Mouse (Mus musculus) thymus, postnatal 4 days (tissue): ENCODE measurements at regions not wholly inside any gene's neighbourhood (a gene's known extent, or its start where the extent isn't known, plus 50 kb on each side); places are given as distances from the start of the nearest gene placed in this dataset.

Source experiments
- DNase-seq: peaks from one replicate; pipeline ENCODE4 v3.0.0; 2021

DNA sequence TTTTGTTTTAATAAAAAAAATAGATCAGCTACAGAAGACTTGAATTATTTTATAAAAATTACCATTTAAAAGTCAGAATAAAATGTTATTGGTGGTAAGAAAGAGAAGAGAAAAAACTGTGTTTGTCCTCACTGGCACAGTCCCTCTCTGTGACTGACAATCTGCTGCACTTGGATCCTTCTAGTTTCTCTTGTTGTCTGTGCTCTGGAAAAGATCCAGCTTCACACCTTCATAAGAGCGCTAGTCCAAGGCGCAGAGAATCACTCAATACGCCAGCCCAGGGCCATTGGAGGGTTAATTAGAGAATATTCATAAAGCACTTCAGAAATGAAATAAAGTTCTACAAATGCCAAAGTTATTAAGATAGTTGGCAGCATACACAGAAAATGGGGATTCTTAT lies 153.8 kb downstream of the Lmbrd1 start:
- DNase-seq = no peak

DNA sequence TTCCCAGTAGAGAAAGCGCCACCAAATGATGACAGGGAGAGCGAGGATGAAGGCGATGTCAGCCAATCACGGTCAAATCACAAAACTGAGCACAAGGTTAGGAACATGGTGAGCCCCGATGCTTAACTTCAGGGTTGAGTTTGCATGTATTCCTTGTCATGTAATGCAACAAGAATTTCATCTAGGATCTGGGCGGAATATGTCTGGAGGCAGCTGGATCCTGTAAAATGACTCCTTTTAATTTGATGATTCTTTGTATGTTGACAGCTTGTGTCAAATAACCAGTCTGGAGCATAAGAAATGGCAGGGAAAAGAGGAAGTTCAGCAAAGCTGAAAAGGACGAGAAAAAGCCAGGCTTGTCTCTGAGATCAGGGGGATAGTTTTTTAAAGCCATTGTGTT lies 188.4 kb downstream of the Lmbrd1 start:
- DNase-seq = no peak

DNA sequence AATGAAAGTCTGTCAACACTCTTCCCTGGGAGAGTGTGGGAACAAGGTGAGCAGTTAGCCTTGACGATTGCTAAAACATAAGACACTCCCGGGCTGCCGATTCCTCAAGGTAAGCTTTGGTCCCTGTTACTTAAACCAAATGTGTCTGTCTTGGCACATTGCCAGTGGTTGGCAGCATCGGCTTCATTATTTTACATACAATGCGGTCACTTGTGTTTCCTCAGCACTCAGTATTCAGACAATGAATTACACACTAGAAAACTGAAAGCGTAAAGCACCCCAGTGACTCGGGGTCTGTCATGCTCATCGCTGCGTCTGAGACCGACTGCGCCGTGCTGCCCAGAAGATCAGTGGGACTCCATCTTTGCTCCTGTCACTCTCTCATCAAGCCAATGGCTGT lies 191.3 kb downstream of the Lmbrd1 start:
- DNase-seq = no peak

GRCm38 (mm10) chr1:24870685-24871417 lies 192.4 kb downstream of the Lmbrd1 start:
- no peak for DNase-seq

DNA sequence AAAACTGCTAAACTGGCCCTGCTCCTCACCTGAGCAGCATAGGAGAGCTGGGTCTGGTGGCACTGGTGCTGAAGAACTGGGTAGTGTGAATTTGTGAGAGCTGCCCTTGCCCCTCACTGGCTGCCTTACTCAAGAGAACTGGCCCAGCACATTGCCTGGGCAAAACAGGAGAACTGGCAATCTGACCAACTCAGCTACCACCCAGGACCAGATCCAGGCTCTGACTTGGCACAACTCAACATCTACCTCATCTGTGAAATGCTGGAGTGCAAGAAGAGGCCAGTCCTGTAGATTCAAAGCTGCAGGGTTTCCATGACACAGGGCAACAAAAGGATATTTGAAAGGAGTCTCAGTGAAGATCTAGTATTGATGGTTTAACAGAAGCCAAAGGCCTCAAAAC lies 198.6 kb downstream of the Lmbrd1 start:
- DNase-seq = no peak

DNA sequence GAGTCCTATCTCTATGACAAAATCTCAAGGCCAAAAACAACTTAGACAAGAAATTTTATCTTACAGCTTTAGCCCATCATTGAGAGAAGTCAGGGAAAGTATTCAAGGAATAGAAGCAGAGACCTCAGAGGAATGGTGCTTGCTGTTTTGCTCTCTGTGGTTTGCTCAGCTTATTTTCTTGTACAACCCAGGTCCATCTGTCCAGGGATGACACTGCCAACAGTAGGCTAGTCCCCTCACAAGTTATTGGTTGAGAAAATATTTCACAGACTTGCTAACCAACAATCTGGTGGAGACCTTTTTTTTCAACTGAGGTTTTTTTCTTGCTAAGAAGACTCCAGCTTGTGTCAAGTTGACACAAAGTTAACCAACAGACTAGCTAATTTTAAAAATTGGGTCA lies 205.2 kb downstream of the Lmbrd1 start:
- DNase-seq = no peak

DNA sequence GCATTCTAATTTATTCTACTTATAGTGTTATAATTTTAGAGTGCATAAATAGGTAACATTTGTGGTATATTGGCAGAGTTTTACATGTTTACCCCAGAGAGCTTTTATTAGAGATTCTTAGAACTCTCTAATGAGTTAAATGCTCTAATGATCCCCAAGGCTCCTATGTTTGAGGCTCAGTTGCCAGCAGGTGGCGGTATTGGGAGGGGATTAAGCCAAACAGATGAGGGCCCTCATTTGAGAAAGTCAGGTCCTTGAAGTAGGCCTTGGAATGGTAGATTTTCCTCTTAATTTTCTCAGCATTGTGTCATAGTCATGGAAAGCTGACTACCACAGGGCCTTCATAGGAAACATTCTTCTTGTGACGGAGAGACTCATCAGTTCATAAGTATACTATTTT lies 222.8 kb downstream of the Lmbrd1 start:
- peak; percentile 26 for DNase-seq

DNA sequence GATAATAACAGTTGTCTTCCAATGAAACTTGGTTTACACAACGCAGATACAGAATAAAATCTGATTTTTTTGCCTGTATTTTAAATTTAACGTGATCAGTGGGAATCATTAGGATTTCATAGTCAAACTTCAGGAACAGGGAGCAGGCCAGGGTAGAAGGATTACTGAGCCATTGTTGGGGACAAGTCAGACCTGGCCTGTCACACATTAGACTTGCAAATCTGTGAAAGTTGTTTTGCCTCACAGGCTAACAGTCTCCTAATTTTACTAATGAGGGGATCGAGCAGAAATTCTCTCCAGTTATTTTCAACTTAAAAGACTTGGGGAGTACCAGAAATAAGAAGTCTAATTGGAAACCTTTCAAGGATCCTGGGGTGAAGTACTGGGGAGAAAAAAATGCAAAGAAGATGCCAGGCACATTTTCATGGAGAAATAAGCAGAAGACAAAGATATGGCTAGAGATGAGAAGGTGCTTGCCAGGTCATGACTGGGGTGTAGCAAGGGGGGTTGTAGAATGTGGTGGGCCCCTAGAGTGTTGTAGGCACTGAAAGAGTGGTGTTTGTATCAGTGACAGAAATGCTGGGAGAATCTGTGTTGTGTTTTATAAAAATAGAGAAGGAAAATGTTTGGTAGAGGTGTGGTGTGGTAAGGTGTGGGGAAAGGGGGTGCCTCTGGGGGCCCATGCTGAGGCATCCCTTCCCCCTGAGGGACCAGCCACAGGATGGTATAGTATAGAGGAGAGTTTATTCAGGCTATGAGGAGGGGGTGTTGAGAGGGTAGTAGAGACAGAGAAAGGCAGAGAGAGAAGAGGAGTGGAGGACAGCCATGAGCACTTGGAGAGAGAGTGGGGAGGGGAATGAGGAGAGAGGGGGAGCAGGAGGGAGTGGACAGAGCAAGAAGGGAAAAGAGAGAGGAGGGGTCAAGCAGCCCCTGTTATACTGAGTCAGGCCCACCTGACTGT lies 260.2 kb downstream of the Lmbrd1 start:
- no peak for DNase-seq

DNA sequence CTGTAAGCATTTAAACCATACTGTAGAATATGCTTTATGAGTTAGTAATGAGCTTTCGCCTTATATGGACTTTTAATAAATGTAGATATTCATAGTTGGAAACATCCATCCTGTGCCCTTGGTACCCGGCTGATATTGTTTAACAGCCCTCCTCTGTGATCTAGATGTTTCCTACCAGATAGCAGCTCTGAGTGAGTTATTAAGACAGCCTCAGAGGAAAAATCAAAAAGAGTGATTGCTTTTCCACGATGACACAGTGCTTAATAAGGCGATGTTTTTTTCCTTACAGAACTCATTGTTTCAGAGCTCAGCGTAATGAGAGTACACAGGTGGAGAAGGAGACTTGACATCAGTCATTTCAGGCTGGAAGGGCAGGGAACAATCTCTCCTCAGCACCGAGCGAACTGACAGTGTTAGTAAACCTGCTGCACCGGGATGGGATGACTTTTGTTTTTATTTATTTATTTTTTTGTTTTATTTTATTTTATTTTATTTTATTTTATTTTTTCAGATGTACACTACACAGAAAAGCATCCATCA lies 264.4 kb downstream of the Lmbrd1 start:
- DNase-seq = no peak

DNA sequence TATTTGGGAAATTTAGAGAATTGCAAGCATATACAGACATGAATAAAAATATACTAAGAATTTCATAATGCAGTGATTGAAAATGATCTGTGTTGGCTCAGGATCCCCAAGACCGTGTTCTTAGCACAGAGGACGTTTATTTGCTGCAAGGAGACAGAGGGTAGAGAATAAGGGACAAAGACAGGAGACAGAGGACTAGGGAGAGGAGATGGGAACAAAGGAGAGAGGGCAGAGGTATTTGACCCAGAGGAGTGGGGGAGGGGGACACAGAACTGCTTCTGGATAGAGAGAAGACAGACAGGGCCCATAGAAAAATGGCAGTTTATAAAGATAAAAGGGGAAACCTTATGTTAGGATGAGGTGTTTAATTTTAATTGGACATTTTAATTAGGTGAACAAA lies 265.0 kb downstream of the Lmbrd1 start:
- DNase-seq = no peak

GRCm38 (mm10) chr1:24972681-24973080 lies 294.3 kb downstream of the Lmbrd1 start:
- DNase-seq = no peak

- no peak for DNase-seq
These were observed 330.2 kb downstream of the Lmbrd1 start for GRCm38 (mm10) chr1:25008456-25009169.

GRCm38 (mm10) chr1:25012754-25013153 lies 334.3 kb downstream of the Lmbrd1 start:
- DNase-seq = no peak
